Mouse (Mus musculus): ENCODE data around the gene Gm11213.

The Gm11213 gene

GRCm38 (mm10) chr4:63604945-63605344, at the start of gene Gm11213:
Gene Gm11213 (minus strand): TSS chr4:63605261.
- no peak for ATAC-seq (ENCODE audit: insufficient number of reproducible peaks, low FRiP score, low TSS enrichment)

GRCm38 (mm10) chr4:63654381-63654780, 49.3 kb upstream of the Gm11213 start:
- ATAC-seq (ENCODE audit: insufficient number of reproducible peaks, low FRiP score, low TSS enrichment), result no peak

DNA sequence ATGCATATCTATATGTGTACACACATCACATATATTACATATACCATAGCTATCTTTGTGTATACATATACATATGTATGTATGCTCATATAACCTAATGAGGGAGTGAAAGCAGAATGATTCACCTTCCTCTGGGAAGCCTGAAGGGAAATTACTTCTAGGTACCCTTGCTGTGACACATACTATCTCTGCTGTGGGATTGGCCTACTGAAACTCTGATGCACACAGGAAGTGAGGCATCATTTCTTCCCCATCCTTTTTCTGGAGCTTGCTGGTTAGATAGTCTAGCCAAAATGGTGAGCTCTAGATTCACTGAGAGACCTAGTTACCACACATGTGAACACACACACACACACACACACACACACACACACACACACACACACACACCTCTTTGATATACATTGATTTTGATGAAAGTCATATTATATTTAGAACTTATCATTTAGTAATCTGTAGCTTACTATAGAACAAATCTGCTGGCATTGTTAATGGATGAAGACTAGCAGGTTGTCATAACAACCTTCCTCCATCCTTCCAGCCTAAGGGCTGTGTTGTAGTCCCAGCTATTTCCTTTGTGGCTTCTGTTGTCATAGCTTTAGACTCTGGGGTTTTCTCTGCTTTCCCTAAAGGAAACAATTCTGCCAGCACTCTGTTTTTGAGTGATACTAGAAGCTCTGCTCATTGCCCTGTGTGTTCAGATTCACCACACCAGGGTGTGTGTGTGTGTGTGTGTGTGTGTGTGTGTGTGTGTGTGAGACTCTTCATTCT, 39.1 kb upstream of the Gm11213 start:
- no peak for ATAC-seq (ENCODE audit: insufficient number of reproducible peaks, low FRiP score, low TSS enrichment)

DNA sequence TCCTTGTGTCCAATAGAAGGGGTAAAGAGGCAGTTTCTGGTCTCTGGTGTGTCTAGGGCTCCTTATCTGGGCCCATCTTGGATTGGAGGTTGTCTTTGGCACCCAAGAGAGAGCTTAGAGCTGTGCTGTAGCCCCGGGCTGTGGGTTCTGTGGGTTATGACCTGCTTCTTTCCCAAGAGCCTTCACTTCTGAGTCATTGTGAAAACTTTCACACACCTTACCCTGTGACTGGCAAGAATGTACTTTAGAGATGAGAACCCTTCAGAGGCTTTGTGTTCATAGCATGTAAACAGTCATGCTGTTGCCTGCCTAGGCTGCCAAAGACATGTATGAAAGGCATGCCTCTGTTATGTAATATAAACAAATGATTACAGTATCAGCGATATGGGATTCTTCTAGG, 34.8 kb upstream of the Gm11213 start:
- ATAC-seq (ENCODE audit: insufficient number of reproducible peaks, low FRiP score, low TSS enrichment), result no peak

GRCm38 (mm10) chr4:63638603-63639002, 33.5 kb upstream of the Gm11213 start:
- no peak for ATAC-seq (ENCODE audit: insufficient number of reproducible peaks, low FRiP score, low TSS enrichment)

- no peak for ATAC-seq (ENCODE audit: insufficient number of reproducible peaks, low FRiP score, low TSS enrichment)
These were observed 28.1 kb upstream of the Gm11213 start for GRCm38 (mm10) chr4:63633181-63633580.

GRCm38 (mm10) chr4:63627111-63627510, 22.1 kb upstream of the Gm11213 start:
- ATAC-seq (ENCODE audit: insufficient number of reproducible peaks, low FRiP score, low TSS enrichment), result no peak

- ATAC-seq (ENCODE audit: insufficient number of reproducible peaks, low FRiP score, low TSS enrichment), result no peak
These were observed 20.6 kb upstream of the Gm11213 start for GRCm38 (mm10) chr4:63625563-63626080.

DNA sequence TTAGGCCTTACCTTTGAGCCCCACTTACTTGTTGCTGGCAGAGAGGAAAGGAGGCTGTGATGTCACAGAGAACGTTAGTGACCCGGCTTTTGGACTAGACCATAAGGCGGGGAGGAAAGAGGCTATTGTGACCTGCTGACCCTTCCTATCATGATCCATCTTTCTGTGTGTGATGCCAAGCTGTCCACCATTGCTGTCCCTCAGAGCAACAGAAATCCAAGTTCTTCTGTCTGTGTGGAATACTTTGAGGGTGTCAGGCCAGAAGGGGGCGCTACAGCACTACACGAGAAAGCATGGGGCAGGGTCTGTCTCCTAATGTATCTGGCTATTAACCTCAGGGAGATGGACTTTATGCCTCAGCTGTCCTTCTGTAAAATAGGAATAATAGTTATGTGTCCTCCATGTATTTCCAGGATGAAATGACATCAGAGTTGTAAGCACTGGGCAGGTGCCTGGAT, 17.3 kb upstream of the Gm11213 start, which contains the start of gene Tex48:
Tex48 (minus strand) TSS at position 51 of the 458 bp plus-strand sequence.
- ATAC-seq (ENCODE audit: insufficient number of reproducible peaks, low FRiP score, low TSS enrichment), result no peak

GRCm38 (mm10) chr4:63621861-63622260, 16.8 kb upstream of the Gm11213 start:
- ATAC-seq (ENCODE audit: insufficient number of reproducible peaks, low FRiP score, low TSS enrichment), result no peak

DNA sequence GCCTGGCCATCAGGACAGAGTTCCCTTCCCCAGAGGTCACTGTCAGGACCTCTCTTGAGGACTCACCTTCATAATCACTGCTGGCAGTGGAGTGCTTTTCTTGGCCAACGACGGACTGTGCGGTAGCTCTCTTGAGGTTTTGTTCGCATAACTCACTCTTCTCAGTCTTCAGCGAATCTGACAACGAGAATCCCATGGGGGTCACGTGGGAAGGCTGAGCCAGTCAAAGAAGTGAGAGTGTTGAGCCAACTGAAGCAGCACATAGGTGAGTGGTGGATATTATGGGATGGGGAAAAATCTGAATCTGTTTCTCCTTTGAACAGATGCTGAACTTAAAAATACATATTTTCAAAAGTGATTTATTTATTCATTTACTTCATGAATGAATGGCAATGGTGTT, 3.3 kb upstream of the Gm11213 start:
- ATAC-seq (ENCODE audit: insufficient number of reproducible peaks, low FRiP score, low TSS enrichment), result no peak

DNA sequence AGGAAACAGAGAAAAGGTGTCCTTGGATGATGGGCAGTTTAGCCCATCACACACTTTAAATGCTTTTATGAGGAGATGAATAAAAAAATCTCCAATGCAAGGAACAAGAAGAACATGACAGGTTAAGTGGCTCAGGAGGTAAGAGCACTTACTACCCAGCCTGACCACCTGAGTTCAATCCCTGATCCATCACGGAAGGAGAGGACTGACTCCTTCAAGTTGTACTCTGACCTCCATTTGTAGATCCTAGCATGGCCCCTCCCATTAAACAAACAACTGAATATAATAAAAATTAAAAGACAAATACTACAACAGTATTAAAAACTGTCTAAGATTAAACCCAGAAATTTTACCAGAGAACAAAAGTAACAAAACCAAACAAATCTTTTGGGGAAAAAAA, 907 bp upstream of the Gm11213 start:
- no peak for ATAC-seq (ENCODE audit: insufficient number of reproducible peaks, low FRiP score, low TSS enrichment)

DNA sequence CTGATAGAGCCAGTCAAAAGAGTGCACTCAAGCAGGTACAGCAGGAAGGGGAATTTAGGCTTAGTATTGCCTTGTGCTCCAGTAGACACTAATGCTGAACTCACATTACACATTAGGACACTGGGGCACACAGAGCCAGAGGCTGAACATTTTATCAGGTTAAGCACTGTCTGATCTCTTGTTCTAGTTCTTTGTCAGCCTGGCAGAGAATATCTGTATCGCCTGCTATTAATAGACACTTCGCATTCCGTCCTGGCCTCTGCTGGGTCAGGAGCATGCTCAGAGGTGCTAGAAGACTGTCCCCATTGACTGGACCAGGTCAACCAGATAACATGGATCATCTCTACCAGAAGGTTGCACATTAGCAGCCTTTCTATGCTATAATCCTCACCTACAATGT, 484 bp upstream of the Gm11213 start:
- no peak for ATAC-seq (ENCODE audit: insufficient number of reproducible peaks, low FRiP score, low TSS enrichment)

- no peak for ATAC-seq (ENCODE audit: insufficient number of reproducible peaks, low FRiP score, low TSS enrichment)
These were observed 3.8 kb downstream of the Gm11213 start for GRCm38 (mm10) chr4:63601263-63601662.

GRCm38 (mm10) chr4:63600786-63601185, 4.3 kb downstream of the Gm11213 start:
- no peak for ATAC-seq (ENCODE audit: insufficient number of reproducible peaks, low FRiP score, low TSS enrichment)

DNA sequence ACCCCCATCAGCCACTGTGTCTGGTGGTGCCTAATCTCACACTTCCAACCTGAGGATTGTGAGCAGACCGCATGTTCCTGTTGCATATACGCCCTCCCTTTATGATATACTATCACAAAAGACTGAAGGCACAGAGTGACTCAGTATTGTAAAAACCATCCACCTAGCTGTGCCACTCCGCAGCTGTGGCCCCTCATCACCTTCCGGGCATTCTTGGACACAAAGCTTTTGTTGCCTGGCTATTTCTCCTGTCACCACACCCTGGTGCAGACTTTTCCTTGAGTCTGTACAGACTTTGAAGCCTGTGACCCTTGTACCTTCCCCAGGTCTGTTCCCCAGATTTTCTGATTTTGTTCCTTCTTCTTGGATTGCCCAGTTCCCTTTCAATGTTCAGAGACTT, 9.1 kb downstream of the Gm11213 start:
- ATAC-seq (ENCODE audit: insufficient number of reproducible peaks, low FRiP score, low TSS enrichment), result no peak

DNA sequence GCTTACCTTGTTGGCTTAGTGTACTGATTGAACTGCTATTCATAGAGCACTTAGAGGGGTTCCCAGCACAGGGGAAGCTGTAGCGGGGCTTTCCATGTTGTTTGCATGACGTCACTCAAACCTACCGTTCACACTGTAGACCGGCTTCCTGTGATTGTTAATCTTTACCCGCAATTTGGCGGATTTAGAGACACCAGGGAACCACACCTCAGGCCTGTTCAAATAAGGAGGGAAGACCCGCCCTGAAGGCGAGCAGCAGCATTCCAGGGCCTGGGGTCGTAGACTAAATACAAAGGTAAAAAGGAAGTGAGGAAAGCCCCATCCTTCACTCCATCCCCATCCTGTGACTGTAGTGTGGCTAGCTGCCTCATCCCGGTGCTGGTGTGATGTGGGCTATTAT, 9.8 kb downstream of the Gm11213 start:
- ATAC-seq (ENCODE audit: insufficient number of reproducible peaks, low FRiP score, low TSS enrichment), result no peak

DNA sequence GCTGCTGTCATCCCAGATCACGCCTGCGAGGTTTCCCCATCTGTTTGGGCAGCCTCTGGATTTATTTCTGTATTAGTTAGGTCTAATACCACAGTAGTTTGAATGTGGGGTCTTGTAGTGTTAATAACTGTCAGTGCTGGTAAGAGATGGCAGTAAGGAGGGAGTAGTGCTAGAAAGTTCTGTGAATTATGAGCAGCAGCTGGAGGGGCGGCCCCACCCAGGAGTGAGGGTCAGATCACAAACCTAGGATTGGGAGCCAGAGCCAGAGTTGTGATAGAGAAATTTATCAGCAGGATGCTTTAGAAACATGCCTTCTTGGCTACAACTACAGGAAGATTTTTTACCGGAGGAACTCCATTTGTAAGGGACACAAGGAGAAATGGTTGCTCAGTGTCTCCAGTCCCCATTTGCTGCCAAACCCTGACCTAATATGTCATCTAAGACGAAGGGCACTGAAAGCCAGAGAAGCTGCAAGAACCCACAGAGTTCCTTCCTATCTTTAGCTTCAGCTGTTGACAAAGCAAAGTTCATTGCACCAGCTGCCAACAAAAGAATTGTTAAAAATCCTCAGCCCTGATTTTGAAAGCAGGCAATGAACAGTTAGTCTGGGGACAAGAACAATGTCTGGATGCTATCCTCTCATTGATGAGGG, 10.5 kb downstream of the Gm11213 start:
- ATAC-seq (ENCODE audit: insufficient number of reproducible peaks, low FRiP score, low TSS enrichment), result no peak

DNA sequence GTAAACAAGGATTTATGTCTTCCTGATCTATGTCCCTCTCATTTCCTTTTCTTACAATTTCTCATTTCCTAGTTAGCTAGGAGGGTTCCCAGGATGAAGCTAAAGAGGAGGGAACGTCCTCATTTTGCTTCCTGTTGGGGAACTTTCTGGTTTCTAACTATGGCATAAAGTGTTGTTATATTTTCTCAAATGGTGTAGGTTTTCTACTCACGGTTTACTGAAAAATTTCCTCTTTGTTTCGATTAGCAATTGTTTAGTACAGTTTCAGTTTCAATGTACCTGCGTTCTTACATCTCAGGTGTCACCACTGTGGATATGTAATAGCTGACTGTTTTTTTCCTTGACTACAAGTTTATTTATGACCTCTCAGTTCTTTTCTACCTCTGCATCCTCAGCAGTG, 14.5 kb downstream of the Gm11213 start:
- ATAC-seq (ENCODE audit: insufficient number of reproducible peaks, low FRiP score, low TSS enrichment), result no peak

DNA sequence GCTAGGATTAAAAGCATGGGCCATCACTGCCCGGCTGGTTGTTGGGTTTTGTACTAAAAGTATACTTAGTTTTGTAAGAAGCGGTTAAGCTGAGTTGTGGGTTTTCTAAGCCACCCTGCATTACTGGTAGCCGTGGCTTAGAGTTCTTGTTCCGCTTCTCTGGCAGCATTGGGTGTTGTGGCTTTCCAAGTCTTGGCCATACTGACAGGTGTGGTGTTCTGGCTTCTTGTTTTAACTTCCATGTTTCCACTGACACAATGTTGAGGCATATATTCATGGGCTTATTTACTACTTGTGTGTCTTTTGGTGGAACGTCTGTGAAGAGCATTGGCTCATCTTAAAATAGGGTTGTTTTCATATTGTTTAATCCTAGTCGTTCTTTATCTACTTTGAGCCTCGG, 15.1 kb downstream of the Gm11213 start:
- ATAC-seq (ENCODE audit: insufficient number of reproducible peaks, low FRiP score, low TSS enrichment), result no peak

GRCm38 (mm10) chr4:63586240-63586639, 18.8 kb downstream of the Gm11213 start:
- no peak for ATAC-seq (ENCODE audit: insufficient number of reproducible peaks, low FRiP score, low TSS enrichment)

- no peak for ATAC-seq (ENCODE audit: insufficient number of reproducible peaks, low FRiP score, low TSS enrichment)
These were observed 19.8 kb downstream of the Gm11213 start for GRCm38 (mm10) chr4:63585216-63585615.

Measured in cerebellum, adult (tissue).